Mouse (Mus musculus): ENCODE data around the gene Ccdc71l.
A peak's percentile ranks its signal among the peaks of the same experiment; 100 is the strongest.

Ccdc71l gene

DNA sequence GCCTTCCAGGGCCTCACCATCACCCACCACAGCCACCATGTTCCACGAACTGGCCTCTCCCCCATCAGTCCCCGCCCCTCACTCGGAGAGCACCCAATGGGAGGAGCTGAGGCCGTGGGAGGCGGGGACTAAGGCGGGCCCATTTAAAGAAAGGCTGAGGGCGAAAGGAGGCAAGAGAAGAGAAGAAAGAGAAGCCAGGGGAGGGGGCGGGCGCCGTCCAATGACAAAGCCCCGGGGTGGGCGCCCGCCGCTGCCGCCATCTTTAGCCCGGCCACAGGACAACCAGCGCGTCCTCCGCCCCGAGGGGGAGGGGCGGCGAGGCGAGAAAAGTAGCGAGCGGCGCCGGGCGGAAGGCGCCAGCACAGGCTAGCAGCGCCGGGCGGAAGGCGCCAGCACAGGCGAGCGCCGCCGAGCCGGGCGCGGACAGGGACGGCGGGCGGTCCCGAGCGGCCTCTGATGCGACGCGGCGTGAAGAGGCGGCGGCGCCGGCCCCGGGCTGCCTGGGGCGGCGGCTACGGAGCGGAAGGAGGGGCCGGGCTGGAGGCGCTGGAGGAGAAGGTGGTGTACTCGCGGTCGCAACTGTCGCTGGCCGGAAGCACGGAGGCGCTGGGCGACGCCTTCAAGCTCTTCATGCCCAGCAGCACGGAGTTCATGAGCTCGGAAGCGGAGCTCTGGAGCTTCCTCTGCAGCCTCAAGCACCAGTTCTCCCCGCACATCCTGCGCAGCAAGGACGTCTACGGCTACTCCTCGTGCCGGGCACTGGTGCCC, at the start of gene Ccdc71l:
TSS of gene Ccdc71l (plus strand) at position 177 of the 768 bp plus-strand sequence.
- DNase-seq (ENCODE audit: low read depth, low spot score), result peak; percentile 94

DNA sequence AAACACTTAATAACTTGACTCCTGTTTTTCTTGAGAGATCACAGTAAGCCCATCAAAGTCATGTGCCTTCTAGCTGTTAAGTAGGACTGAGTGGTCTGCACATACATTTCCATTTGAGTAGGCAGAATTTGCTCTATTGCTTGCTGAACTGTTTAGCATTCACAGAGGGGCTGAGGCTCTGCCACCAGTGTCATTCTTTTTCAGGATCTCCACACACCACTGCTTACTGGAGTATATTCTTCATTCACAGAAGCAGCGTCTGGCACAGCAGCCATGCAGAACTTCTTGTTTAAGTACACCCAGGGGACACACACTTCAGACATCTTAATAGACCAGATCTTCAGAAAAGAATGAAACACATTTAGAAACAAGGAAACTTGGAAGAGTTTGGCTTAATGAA, 39.4 kb upstream of the Ccdc71l start:
- no peak for DNase-seq (ENCODE audit: low read depth, low spot score)

DNA sequence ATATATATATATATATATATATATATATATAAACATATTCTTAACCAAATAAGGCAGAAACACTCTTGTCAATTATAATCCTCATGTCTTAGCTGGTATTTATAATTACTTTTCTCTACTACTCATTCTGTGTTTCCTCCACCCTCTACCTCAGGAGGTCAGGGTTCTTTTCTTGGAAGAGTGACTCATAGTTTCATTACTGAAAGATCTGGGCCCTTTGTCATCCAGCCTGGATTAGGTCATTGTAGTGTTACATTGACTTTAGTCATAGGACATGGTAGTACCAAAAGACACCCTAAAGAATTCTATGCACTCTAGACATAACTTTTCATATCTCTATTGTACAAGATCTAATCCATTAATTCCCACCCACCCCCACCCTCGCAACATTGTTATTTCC, 35.0 kb upstream of the Ccdc71l start:
- DNase-seq (ENCODE audit: low read depth, low spot score), result no peak

DNA sequence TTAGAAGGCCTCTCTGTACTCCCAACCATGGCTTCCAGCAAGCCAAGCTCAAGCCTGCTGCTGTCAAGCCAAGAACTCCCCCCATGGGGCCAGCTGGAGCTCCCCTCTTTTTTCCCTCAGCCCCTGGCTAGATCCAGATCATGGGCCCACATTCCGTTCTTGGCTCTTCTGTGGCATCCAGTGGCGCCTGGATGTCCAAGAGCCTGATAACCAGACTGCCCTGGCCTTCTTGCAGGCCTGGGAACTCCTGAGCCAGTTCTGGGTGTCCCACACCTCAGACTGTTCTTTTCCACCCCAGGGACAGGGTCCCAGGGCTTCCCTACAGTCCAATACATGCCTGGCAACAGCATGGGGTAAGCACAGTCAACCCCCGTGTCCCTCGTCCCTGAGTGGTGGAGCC, 32.4 kb upstream of the Ccdc71l start:
- DNase-seq (ENCODE audit: low read depth, low spot score), result no peak

DNA sequence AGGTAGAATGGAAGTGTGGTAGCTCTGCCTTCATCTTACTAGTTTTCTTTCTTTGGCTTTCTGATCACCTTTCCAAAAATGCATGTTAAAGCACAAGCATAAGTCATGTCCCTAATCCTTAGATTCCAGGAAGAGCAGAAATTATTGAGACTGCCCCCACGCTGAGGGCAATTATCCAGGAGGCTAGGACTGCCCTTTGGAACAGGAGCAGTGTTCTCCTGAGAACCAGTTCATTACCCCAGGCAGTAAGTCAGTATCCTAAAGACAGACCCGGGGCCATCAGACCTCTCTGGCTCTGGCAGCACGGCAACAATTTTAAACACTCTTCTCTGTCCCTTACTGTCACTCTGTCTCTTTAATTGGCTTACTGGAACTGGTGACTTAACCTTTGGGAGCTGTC, 30.0 kb upstream of the Ccdc71l start:
- DNase-seq (ENCODE audit: low read depth, low spot score), result no peak

DNA sequence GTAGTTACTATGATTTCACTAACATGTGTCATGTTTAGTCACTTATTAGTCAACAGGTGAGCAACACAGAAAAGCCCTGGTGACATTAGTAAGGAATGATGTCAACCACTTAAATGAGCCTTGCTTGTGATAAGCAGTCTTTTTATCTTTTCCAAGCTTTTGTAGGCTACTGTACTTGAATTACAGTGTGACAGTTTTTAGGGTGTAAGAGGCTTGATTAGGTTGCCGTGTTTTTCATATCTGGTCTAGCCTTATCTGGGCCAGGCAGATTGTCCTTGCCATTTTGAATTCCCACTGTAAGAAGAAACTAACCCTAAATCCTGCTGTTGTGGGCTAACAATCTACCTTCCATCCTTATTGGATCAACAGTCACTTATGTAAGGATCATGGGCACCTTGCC, 26.6 kb upstream of the Ccdc71l start:
- no peak for DNase-seq (ENCODE audit: low read depth, low spot score)

DNA sequence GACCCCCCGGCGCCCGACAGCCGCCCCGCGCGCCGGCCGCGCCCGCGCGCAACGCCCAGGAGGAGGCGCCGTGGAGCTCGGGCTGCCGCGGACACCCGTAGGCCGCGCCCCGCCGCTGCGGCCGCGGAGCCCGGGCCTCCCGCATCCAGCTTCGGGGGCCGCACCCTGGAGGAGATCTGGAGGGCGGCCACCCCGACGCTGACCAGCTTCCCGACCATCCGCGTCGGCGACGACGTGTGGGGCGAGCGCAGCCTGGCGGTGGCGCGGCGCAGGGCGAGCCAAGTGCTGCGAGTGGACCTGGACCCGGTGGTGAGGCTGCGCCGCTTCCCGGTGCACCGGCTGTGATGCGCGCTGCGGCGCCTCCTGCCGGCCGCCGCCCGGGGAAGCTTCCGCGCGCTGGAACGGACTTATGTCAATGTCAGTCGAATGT, 807 bp downstream of the Ccdc71l start:
- peak; percentile 93 for DNase-seq (ENCODE audit: low read depth, low spot score)

DNA sequence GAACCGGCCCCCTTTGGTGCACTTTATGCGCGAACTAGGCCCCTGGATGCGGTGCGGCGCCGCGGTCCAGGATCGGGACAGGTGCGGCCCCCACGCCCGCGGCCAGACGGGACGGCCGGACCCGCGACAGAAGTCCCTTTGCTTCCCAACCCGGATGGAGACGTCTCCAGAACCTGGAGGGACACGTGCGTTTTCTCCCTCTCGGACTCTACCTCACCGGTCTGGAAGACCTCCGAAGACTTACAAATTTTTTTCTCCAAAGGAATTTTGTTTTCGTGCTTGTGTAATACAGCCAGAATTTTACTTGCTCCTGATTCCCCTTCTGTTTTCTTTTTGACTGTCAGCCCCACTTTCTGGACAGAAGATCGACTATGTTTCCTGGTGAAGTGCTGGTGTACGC, 1.2 kb downstream of the Ccdc71l start:
- no peak for DNase-seq (ENCODE audit: low read depth, low spot score)

- DNase-seq (ENCODE audit: low read depth, low spot score), result no peak
Observed at GRCm38 (mm10) chr12:32380457-32380856, 2.0 kb downstream of the Ccdc71l start.

DNA sequence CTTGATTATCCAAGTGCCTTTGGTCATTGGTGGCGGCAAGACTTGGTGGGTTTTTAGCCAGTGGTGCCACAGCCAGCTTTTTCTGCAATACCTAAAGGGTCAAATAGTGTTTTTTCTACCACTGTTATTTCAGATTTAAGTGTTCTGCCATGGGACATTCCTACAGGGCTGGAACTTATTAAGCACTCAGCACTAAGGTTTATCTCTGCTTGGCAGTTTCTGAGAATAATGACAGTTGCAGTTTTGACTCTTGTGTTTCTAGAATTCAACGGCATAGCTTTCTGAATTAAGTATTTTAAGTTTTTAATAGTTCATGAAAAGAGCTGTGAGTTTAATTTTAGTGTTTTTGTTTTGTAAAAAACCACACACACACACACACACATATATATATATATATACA, 2.5 kb downstream of the Ccdc71l start:
- no peak for DNase-seq (ENCODE audit: low read depth, low spot score)

DNA sequence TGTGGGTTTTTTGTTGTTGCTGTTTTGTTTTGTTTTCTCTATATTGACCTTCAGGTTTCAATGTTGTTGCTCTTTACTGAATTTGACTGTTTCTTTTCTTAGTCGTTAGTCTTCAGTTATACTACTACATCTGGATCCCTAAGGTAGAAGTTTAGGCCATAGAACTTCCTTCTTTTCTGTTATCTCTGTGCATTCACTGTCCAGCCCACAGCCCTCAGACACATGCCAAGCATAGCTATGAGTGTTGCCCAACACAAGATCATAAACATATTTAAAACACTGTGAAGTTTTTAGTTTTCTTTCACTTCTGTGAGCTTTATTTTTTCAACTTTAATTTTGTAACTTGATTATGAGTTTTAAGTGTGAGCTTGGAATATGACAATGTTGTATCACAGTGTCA, 41.0 kb downstream of the Ccdc71l start:
- no peak for DNase-seq (ENCODE audit: low read depth, low spot score)

DNA sequence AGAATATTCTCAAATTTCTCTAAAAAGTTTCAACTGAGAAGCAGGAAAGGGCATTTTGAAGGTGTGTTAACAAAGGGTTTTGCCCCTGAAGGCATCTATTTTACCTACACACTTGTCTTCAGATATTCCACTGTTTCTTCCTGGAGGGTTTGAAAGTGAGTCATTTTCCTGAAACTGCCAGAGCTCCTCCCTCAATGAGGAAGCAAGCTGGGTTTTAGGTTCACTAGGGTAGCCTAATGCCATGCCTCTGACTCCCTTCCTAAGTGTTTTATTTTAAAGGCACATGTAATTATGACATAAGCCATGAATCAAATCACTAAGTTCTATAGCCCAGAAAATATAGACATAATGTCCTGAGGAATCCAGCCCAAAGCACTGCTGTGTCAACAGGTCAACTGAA, 49.3 kb downstream of the Ccdc71l start:
- no peak for DNase-seq (ENCODE audit: low read depth, low spot score)

DNA sequence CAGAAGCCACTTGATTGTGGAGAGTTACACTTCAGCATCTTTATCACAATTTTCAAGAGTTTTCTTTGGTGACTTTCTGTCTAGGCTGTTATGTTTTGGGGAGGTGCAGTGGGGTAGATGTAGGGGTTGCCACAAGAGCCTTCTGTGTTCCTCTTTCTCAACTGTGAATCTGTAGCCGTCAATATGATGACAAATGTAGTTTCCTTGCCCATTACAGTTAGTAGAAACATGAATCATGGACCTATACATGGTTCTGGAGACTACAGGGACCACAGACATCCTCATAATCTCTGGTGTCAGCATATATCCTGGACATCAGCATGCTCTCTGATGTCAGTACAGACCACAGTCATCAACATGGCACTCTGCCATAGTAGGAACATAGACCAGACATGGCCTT, 52.5 kb downstream of the Ccdc71l start:
- no peak for DNase-seq (ENCODE audit: low read depth, low spot score)

Data from brain, adult 2 months (tissue).